Mouse (Mus musculus) heart, embryonic 15.5 days (tissue): Measurements from ENCODE around the gene Terb1. TPM values are rescaled to one million over a fixed set of nuclear protein-coding genes. Genes with fewer than 3 reads are reported as not detected.

Experiments used
- ATAC-seq: fragments of 200-750 bp; cut with Nextera tagmentation; replicated peaks from 2 replicates; pipeline ENCODE4 v1.8.0; 2017; ENCODE audit warnings: low read depth, moderate TSS enrichment; ENCODE audit not compliant: insufficient number of reproducible peaks, insufficient read depth, low FRiP score
- H3K27ac ChIP-seq: fragments of 300-500 bp; sonication (generic); 2 replicates; pipeline ENCODE4 v1.5.1; 2015; ENCODE audit warnings: mild to moderate bottlenecking, inconsistent platforms
- H3K27me3 ChIP-seq: fragments of 300-500 bp; sonication (generic); 2 replicates; pipeline ENCODE4 v1.6.1; 2015; ENCODE audit warnings: inconsistent platforms
- H3K36me3 ChIP-seq: fragments of 300-500 bp; sonication (generic); 2 replicates; pipeline ENCODE4 v1.6.1; 2015; ENCODE audit warnings: mild to moderate bottlenecking, inconsistent platforms
- H3K4me1 ChIP-seq: fragments of 300-500 bp; sonication (generic); replicated peaks from 2 replicates; pipeline ENCODE4 v1.6.1; 2015; ENCODE audit warnings: inconsistent platforms
- H3K4me2 ChIP-seq: fragments of 300-500 bp; sonication (generic); 2 replicates; pipeline ENCODE4 v1.6.1; 2015; ENCODE audit warnings: inconsistent platforms, mild to moderate bottlenecking, moderate library complexity
- H3K4me3 ChIP-seq: fragments of 300-500 bp; sonication (generic); 2 replicates; pipeline ENCODE4 v1.5.1; 2015; ENCODE audit warnings: mild to moderate bottlenecking, inconsistent platforms
- H3K9ac ChIP-seq: fragments of 300-500 bp; sonication (generic); 2 replicates; pipeline ENCODE4 v1.6.1; 2015; ENCODE audit warnings: mild to moderate bottlenecking, inconsistent platforms
- H3K9me3 ChIP-seq: fragments of 300-500 bp; sonication (generic); replicated peaks from 2 replicates; pipeline ENCODE4 v1.6.1; 2016; ENCODE audit warnings: inconsistent platforms
- WGBS: fragments of 180-500 bp; shearing (Covaris S2); methylation state at CpG from one replicate; pipeline ENCODE4 v1.1.7; 2015; ENCODE audit warnings: mixed read lengths; 5-methylcytosine and 5-hydroxymethylcytosine counted together
- polyA plus RNA-seq: library from polyadenylated mRNA; unstranded; fragments of >200 nt; fragmentation: Nextera tagmentation; extraction: Ambion mirVana; gene quantifications from 2 replicates; pipeline ENCODE4 v1.2.1, GENCODE M21; 2015

Terb1 gene
- polyA plus RNA-seq, 1 experiment from 2014 or later = 0.09 TPM

GRCm38 (mm10) chr8:104434275-104434674 is 75.4 kb downstream of the Terb1 start:
- Histone ChIP-seq H3K4me1 (peaks cover 29% of the 10 kb centered on the region), H3K4me3 (no peak overlapping the region), H3K4me2 (no peak overlapping the region), H3K27ac (no peak overlapping the region), H3K9me3 (no peaks in the 10 kb centered on the region), H3K9ac (no peak overlapping the region), H3K27me3 (no peaks in the 10 kb centered on the region), H3K36me3 (peaks cover 84% of the 10 kb centered on the region)
- WGBS = 72% methylated on average over 4 of the region's 4 CpGs
- no peak for ATAC-seq

GRCm38 (mm10) chr8:104433191-104433842 is 76.4 kb downstream of the Terb1 start:
- Histone ChIP-seq H3K9me3 (no peaks in the 10 kb centered on the region), H3K27ac (no peak overlapping the region), H3K9ac (no peak overlapping the region), H3K27me3 (no peaks in the 10 kb centered on the region), H3K4me1 (peaks cover 29% of the 10 kb centered on the region), H3K4me3 (no peak overlapping the region), H3K36me3 (peaks cover 84% of the 10 kb centered on the region), H3K4me2 (no peak overlapping the region)
- WGBS = 84% methylated on average over 5 of the region's 5 CpGs
- no peak for ATAC-seq

GRCm38 (mm10) chr8:104432656-104433055 is 77.1 kb downstream of the Terb1 start:
- WGBS = 98% methylated on average over 6 of the region's 6 CpGs
- Histone ChIP-seq H3K27me3 (no peaks in the 10 kb centered on the region), H3K4me3 (no peak overlapping the region), H3K4me2 (no peak overlapping the region), H3K36me3 (peaks cover 87% of the 10 kb centered on the region), H3K4me1 (peaks cover 29% of the 10 kb centered on the region), H3K9ac (no peak overlapping the region), H3K27ac (no peak overlapping the region), H3K9me3 (no peaks in the 10 kb centered on the region)
- no peak for ATAC-seq

- Histone ChIP-seq H3K27me3 (no peaks in the 10 kb centered on the region), H3K4me1 (peaks cover 12% of the 10 kb centered on the region), H3K27ac (no peak overlapping the region), H3K9ac (no peak overlapping the region), H3K4me3 (no peak overlapping the region), H3K4me2 (no peak overlapping the region), H3K36me3 (peaks cover 87% of the 10 kb centered on the region), H3K9me3 (no peaks in the 10 kb centered on the region)
- no peak for ATAC-seq
- WGBS = 86% methylated on average over 7 of the region's 7 CpGs
Observed at GRCm38 (mm10) chr8:104430230-104430629, 79.5 kb downstream of the Terb1 start.

GRCm38 (mm10) chr8:104427703-104428102 is 82.0 kb downstream of the Terb1 start:
- H3K4me3 ChIP-seq = no peak overlapping the region
- no peak overlapping the region for H3K27ac ChIP-seq
- no peak overlapping the region for H3K9ac ChIP-seq
- no peaks in the 10 kb centered on the region for H3K4me1 ChIP-seq
- WGBS = 89% methylated on average over 13 of the region's 13 CpGs
- no peak for ATAC-seq
- no peaks in the 10 kb centered on the region for H3K9me3 ChIP-seq
- no peak overlapping the region for H3K4me2 ChIP-seq
- no peaks in the 10 kb centered on the region for H3K27me3 ChIP-seq
- H3K36me3 ChIP-seq = peaks cover 86% of the 10 kb centered on the region

- no peaks in the 10 kb centered on the region for H3K9me3 ChIP-seq
- WGBS = 61% methylated on average over 6 of the region's 6 CpGs
- no peaks in the 10 kb centered on the region for H3K27me3 ChIP-seq
- no peak overlapping the region for H3K9ac ChIP-seq
- no peak overlapping the region for H3K4me3 ChIP-seq
- no peak for ATAC-seq
- no peak overlapping the region for H3K4me2 ChIP-seq
- no peaks in the 10 kb centered on the region for H3K4me1 ChIP-seq
- H3K27ac ChIP-seq = no peak overlapping the region
- peaks cover 84% of the 10 kb centered on the region for H3K36me3 ChIP-seq
Observed at GRCm38 (mm10) chr8:104422313-104422712, 87.4 kb downstream of the Terb1 start.

GRCm38 (mm10) chr8:104416022-104416421 is 93.7 kb downstream of the Terb1 start:
- Histone ChIP-seq H3K9ac (no peak overlapping the region), H3K27me3 (no peaks in the 10 kb centered on the region), H3K36me3 (peaks cover 45% of the 10 kb centered on the region), H3K4me3 (no peak overlapping the region), H3K4me2 (no peak overlapping the region), H3K4me1 (peaks cover 27% of the 10 kb centered on the region), H3K9me3 (no peaks in the 10 kb centered on the region), H3K27ac (no peak overlapping the region)
- no peak for ATAC-seq
- WGBS = 83% methylated on average over 6 of the region's 6 CpGs

- Histone ChIP-seq H3K9me3 (no peaks in the 10 kb centered on the region), H3K36me3 (peaks cover 26% of the 10 kb centered on the region), H3K4me3 (no peak overlapping the region), H3K27me3 (no peaks in the 10 kb centered on the region), H3K4me1 (peaks cover 27% of the 10 kb centered on the region), H3K9ac (no peak overlapping the region), H3K27ac (peak overlapping the region; percentile 69; the same call in 1 of the 2 replicates), H3K4me2 (no peak overlapping the region)
- whole genome bisulfite sequencing = 54% methylated on average over 3 of the region's 3 CpGs
- ATAC-seq = no peak; the same call in 1 of the 2 replicates
Observed at GRCm38 (mm10) chr8:104414204-104414603, 95.5 kb downstream of the Terb1 start.

GRCm38 (mm10) chr8:104413770-104414169 is 95.9 kb downstream of the Terb1 start:
- WGBS = 55% methylated on average over 4 of the region's 4 CpGs
- peak overlapping the region; percentile 69; the same call in 1 of the 2 replicates for H3K27ac ChIP-seq
- no peak for ATAC-seq

GRCm38 (mm10) chr8:104412805-104413532 is 96.7 kb downstream of the Terb1 start:
- peak overlapping the region; percentile 69 for H3K27ac ChIP-seq
- peaks cover 17% of the 10 kb centered on the region; the same call in 1 of the 2 replicates for H3K36me3 ChIP-seq
- H3K4me1 ChIP-seq = peaks cover 27% of the 10 kb centered on the region
- H3K9me3 ChIP-seq = no peaks in the 10 kb centered on the region
- no peak overlapping the region for H3K9ac ChIP-seq
- no peak overlapping the region for H3K4me3 ChIP-seq
- H3K4me2 ChIP-seq = 0 out of 2 replicates have a peak overlapping the region, but pooled peaks have one; percentile 10
- no peaks in the 10 kb centered on the region for H3K27me3 ChIP-seq
- WGBS = 31% methylated on average over 7 of the region's 7 CpGs
- no peak for ATAC-seq

More at GRCm38 (mm10) chr8:104413770-104414169, 95.9 kb downstream of the Terb1 start:
- Histone ChIP-seq H3K4me2 (no peak overlapping the region), H3K27me3 (no peaks in the 10 kb centered on the region), H3K9ac (no peak overlapping the region), H3K9me3 (no peaks in the 10 kb centered on the region), H3K4me1 (peaks cover 27% of the 10 kb centered on the region), H3K4me3 (no peak overlapping the region), H3K36me3 (peaks cover 22% of the 10 kb centered on the region)

GRCm38 (mm10) chr8:104411972-104412371 is 97.7 kb downstream of the Terb1 start:
- Histone ChIP-seq H3K9ac (no peak overlapping the region), H3K4me2 (no peak overlapping the region), H3K27me3 (no peaks in the 10 kb centered on the region), H3K27ac (no peak overlapping the region), H3K4me3 (no peak overlapping the region), H3K36me3 (peaks cover 7% of the 10 kb centered on the region; the same call in 1 of the 2 replicates), H3K4me1 (peaks cover 27% of the 10 kb centered on the region), H3K9me3 (no peaks in the 10 kb centered on the region)
- no peak for ATAC-seq
- 75% methylated on average over 3 of the region's 3 CpGs for WGBS
